Mouse (Mus musculus): Measurements from ENCODE around the gene Capn2. TPM values are rescaled to one million over a fixed set of nuclear protein-coding genes. Genes with fewer than 3 reads are reported as not detected.

Gene Capn2
- total and polyA plus RNA-seq, 2 experiments from 2014 or later, result 79.7 to 83.7 TPM

DNA sequence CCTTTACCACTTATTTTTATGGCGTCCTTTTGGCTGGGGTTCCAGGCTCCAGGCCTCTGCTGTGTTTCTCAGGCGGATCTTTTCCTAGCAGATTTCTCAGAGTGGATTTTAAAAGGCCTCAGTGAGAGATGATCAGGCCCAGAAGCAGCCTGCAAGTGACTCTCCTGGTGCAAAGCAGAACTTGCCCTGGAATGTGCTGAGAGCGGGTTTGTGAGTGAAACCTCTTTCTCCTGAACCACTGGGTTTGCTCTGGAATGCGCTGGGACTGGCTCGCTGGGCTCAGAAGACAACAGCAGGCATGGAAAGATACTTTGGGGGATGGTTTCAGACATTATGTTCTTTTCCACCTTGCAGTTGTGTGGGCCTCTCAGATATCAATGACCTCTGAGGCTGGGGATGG lies 24.7 kb upstream of the Capn2 start:
- Histone ChIP-seq H3K9me3 (ENCODE audit: low read length) (no peaks in the 10 kb centered on the region), H3K9ac (replicated peaks; ENCODE audit: low read length) (no peak overlapping the region), H3K4me3 (ENCODE audit: low read length) (no peak overlapping the region), H3K36me3 (ENCODE audit: insufficient read depth, low read length) (no peaks in the 10 kb centered on the region), H3K27ac (no peak overlapping the region), H3K4me2 (ENCODE audit: low read depth, low read length) (no peak overlapping the region), H3K4me1 (ENCODE audit: insufficient read depth, low read length) (no peaks in the 10 kb centered on the region), H3K27me3 (ENCODE audit: insufficient read depth, low read length) (no peaks in the 10 kb centered on the region)
- WGBS, result 67% methylated on average over 5 of the region's 5 CpGs
- ATAC-seq (no peak), DNase-seq (ENCODE audit: low spot score) (no peak)
- no peak for TF ChIP-seq CTCF (IDR thresholded peaks at IDR 0.05; ENCODE audit: low read depth)

DNA sequence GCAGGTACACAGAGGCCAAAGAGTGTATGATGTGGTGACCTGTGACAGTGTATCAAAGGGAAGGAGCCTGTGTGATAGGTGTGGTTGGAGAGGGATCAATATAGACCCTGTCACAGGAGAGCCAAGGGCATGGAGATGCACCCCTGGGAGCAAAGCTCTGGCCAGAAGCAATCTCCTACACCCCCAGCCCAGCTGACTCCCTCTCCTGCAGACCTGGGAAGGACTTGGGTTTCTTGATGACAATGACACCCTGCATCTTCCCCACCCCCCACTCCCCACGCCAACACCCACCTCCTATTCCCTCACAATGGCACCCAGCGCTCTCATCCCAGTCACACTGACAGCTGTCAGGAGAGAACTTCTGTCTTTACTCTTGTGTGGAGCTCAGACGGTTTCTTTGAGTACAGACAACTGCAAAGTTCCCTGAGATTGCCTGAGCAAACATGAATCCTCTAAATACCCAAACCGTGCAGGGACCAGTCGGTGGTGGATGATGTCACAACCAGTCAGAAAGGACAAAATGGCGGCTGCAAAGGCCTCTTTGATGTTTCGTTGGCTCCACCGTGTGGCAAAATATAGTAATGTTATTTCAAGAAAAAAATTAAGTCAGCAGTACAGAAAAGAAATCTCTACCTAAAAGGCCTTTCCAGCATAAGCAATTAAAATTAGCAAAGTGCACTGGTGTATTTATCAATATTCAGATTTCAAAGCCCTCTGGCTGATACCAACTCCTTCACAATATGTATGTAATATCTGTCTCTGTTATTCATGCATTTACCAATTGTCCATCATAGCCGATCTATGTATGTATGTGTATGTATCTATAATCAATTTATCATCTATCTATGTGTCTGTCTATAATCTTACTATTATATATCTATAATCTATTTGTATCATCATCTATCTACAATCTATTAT lies 21.9 kb upstream of the Capn2 start:
- no peaks in the 10 kb centered on the region for H3K9me3 ChIP-seq (ENCODE audit: low read length)
- H3K27ac ChIP-seq, result peak overlapping the region; percentile 71
- DNase-seq (ENCODE audit: low spot score), result peak; percentile 96
- no peaks in the 10 kb centered on the region for H3K27me3 ChIP-seq (ENCODE audit: insufficient read depth, low read length)
- H3K9ac ChIP-seq (replicated peaks; ENCODE audit: low read length), result peak overlapping the region; percentile 63
- TF ChIP-seq CTCF (IDR thresholded peaks at IDR 0.05; ENCODE audit: low read depth), result peak; percentile 77
- H3K36me3 ChIP-seq (ENCODE audit: insufficient read depth, low read length), result no peaks in the 10 kb centered on the region
- H3K4me2 ChIP-seq (ENCODE audit: low read depth, low read length), result peak overlapping the region; percentile 62
- no peaks in the 10 kb centered on the region for H3K4me1 ChIP-seq (ENCODE audit: insufficient read depth, low read length)
- H3K4me3 ChIP-seq (ENCODE audit: low read length), result peak overlapping the region; percentile 33
- ATAC-seq, result peak; percentile 93
- 19% methylated on average over 9 of the region's 9 CpGs for WGBS

DNA sequence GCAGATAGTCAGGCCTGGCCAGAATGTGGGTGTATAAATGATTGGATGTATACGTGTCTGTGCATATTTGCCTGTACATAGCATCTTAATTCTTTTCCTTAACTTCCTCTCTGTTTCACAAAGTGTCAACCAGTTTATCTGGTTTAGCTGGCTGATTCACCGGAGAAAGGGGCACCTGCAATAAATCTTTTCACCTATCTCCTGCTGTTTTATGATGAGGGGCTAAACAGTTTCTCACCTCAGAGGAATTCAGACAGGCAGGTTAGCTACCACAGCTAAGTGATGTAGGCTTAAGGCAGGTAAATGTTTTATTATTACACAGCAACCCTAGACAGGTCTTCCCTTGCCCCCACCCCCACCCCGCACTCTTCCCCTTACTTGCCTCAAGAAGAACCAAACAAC lies 17.7 kb upstream of the Capn2 start:
- TF ChIP-seq CTCF (IDR thresholded peaks at IDR 0.05; ENCODE audit: low read depth), result no peak

GRCm38 (mm10) chr1:182533583-182533982 lies 16.2 kb upstream of the Capn2 start:
- no peaks in the 10 kb centered on the region for H3K36me3 ChIP-seq (ENCODE audit: insufficient read depth, low read length)
- WGBS, result 73% methylated on average over 3 of the region's 3 CpGs
- no peak for ATAC-seq
- DNase-seq (ENCODE audit: low spot score), result no peak
- H3K27me3 ChIP-seq (ENCODE audit: insufficient read depth, low read length), result no peaks in the 10 kb centered on the region
- no peaks in the 10 kb centered on the region for H3K9me3 ChIP-seq (ENCODE audit: low read length)
- no peak overlapping the region for H3K9ac ChIP-seq (replicated peaks; ENCODE audit: low read length)
- no peak overlapping the region for H3K4me2 ChIP-seq (ENCODE audit: low read depth, low read length)
- TF ChIP-seq CTCF (IDR thresholded peaks at IDR 0.05; ENCODE audit: low read depth), result no peak
- H3K27ac ChIP-seq, result no peak overlapping the region
- no peaks in the 10 kb centered on the region for H3K4me1 ChIP-seq (ENCODE audit: insufficient read depth, low read length)
- no peak overlapping the region for H3K4me3 ChIP-seq (ENCODE audit: low read length)

More for the DNA sequence above, 17.7 kb upstream of the Capn2 start:
- WGBS, result 82% methylated on average over 3 of the region's 3 CpGs
- ATAC-seq, result no peak
- DNase-seq (ENCODE audit: low spot score), result no peak
- Histone ChIP-seq H3K4me3 (ENCODE audit: low read length) (no peak overlapping the region), H3K4me2 (ENCODE audit: low read depth, low read length) (no peak overlapping the region), H3K27me3 (ENCODE audit: insufficient read depth, low read length) (no peaks in the 10 kb centered on the region), H3K27ac (no peak overlapping the region), H3K4me1 (ENCODE audit: insufficient read depth, low read length) (no peaks in the 10 kb centered on the region), H3K9me3 (ENCODE audit: low read length) (no peaks in the 10 kb centered on the region), H3K9ac (replicated peaks; ENCODE audit: low read length) (no peak overlapping the region), H3K36me3 (ENCODE audit: insufficient read depth, low read length) (no peaks in the 10 kb centered on the region)

DNA sequence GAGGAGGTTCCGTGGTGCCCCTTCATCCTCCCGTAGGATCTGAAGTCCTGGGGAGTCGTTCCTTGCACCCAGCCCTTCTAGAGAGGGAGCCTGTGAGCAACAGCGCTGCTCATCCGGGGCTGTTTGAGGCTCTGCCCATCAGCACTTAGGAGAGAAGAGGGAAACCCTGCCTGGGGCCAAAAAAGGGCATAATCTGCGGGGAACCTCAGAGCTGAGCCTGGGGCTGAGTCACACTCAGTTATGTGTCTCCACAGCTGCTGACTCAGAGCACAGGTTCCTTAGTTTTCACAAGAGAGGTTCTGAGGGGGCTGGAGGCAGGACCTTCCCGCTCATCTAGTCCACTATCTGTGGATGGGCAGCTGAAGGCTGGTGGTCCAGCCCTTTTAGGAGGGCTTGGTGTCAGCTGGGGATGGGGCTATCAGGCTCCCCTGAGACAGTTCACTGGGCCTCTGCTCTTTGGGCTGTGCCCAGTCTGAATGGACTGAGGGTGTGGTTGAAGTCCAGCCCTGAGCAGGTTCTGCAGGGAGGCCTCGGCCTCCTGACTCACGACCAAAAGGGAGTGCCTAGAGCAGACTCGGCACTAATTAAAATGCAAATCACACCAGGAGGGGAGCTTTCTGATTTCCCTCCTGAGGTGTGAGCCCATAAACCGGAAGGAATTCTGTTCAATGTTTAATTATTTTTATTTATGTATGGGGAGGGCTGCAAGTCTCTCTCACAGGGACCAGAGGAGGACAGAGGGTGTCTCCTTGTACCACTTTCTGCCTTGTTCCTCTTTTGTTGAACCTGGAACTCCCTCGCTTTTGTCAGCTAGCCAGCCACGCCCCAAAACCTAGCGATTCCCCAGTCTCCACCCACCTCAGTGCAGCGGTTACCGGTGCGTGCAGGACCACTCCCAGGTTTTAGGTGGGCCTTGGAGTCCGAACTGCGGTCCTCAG lies 10.8 kb upstream of the Capn2 start:
- Histone ChIP-seq H3K4me1 (ENCODE audit: insufficient read depth, low read length) (peaks cover 6% of the 10 kb centered on the region; the same call in 1 of the 2 replicates), H3K9ac (replicated peaks; ENCODE audit: low read length) (no peak overlapping the region), H3K4me2 (ENCODE audit: low read depth, low read length) (peak overlapping the region; percentile 18), H3K36me3 (ENCODE audit: insufficient read depth, low read length) (no peaks in the 10 kb centered on the region), H3K27me3 (ENCODE audit: insufficient read depth, low read length) (no peaks in the 10 kb centered on the region), H3K9me3 (ENCODE audit: low read length) (no peaks in the 10 kb centered on the region), H3K27ac (no peak overlapping the region), H3K4me3 (ENCODE audit: low read length) (no peak overlapping the region)
- TF ChIP-seq CTCF (IDR thresholded peaks at IDR 0.05; ENCODE audit: low read depth), result no peak
- ATAC-seq (no peak), DNase-seq (ENCODE audit: low spot score) (no peak)
- WGBS, result 11% methylated on average over 19 of the region's 19 CpGs

DNA sequence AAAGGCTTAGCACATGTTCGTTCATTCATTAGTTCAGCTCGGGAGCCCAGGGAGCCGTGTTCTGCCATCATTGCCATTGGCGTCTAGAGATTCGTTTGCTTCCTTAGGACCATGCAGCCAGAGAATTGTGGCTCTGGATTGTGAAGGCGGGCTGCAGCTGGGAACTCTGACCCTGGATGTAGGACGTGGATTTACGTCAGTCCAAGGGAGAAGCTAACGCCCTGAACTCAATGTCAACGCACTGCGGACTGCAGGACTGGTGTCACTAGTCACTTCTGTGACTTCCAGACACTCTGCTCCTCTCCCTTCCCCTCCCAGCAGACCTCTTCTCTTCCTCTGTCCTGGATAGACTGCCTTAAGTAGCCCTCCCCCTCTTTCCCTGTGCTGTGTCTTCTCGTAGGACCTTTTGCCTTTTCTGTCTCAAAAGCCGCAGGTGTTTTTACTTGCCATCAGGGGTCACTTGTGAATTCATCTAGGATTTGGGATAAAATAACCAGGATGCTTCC lies 9.9 kb upstream of the Capn2 start:
- H3K4me3 ChIP-seq (ENCODE audit: low read length), result no peak overlapping the region
- H3K27ac ChIP-seq, result no peak overlapping the region
- TF ChIP-seq CTCF (IDR thresholded peaks at IDR 0.05; ENCODE audit: low read depth), result no peak
- WGBS, result 52% methylated on average over 13 of the region's 13 CpGs
- no peak for DNase-seq (ENCODE audit: low spot score)
- H3K4me1 ChIP-seq (ENCODE audit: insufficient read depth, low read length), result peaks cover 6% of the 10 kb centered on the region; the same call in 1 of the 2 replicates
- no peak for ATAC-seq
- H3K27me3 ChIP-seq (ENCODE audit: insufficient read depth, low read length), result no peaks in the 10 kb centered on the region
- H3K9me3 ChIP-seq (ENCODE audit: low read length), result no peaks in the 10 kb centered on the region
- no peak overlapping the region for H3K4me2 ChIP-seq (ENCODE audit: low read depth, low read length)
- no peaks in the 10 kb centered on the region for H3K36me3 ChIP-seq (ENCODE audit: insufficient read depth, low read length)
- no peak overlapping the region for H3K9ac ChIP-seq (replicated peaks; ENCODE audit: low read length)

Measured in hindbrain, postnatal 0 days (tissue).